Mouse (Mus musculus) G1E (cell line): Measurements from ENCODE around the gene Atp13a3.

Source experiments
- CTCF ChIP-seq: IDR thresholded peaks from 2 replicates; pipeline ENCODE4 v1.5.1; 2012; ENCODE audit warnings: low read depth, low read length, inconsistent platforms, mixed read lengths
- GATA1 ChIP-seq: IDR thresholded peaks from 2 replicates; pipeline ENCODE4 v1.6.1; 2012; ENCODE audit warnings: borderline replicate concordance, low read length, inconsistent platforms, mixed read lengths
- GATA2 ChIP-seq: IDR thresholded peaks from 2 replicates; pipeline ENCODE4 v1.6.1; 2012; ENCODE audit warnings: low read depth, low read length, inconsistent platforms, borderline replicate concordance
- POLR2AphosphoS5 ChIP-seq: IDR thresholded peaks from 2 replicates; pipeline ENCODE4 v1.6.1; 2012; ENCODE audit warnings: low read depth, low read length, inconsistent platforms; ENCODE audit not compliant: insufficient replicate concordance

DNA sequence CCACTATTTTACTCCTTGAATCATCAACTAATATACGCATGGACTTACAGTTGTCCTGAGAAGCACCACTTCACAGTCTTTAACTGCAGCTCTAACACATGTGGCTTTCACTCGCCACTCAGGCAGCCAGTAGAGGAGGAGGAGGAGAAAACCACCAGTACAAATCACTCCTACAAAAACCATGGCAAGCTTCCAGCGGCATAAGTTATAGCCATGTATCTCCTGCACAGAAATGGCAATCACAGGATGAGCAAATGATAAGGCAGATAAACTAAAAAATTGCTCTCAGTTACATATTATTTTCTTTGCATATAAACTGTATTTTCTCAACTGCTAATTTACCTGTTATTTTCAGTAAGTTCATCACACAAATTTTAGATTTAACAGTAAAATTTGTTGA lies 43.2 kb downstream of the Atp13a3 start:
- TF ChIP-seq CTCF (no peak), GATA2 (no peak), POLR2AphosphoS5 (no peak), GATA1 (no peak)
